Comparison of ENCODE assay signal across 20 mouse cellular contexts in the genomic region with DNA sequence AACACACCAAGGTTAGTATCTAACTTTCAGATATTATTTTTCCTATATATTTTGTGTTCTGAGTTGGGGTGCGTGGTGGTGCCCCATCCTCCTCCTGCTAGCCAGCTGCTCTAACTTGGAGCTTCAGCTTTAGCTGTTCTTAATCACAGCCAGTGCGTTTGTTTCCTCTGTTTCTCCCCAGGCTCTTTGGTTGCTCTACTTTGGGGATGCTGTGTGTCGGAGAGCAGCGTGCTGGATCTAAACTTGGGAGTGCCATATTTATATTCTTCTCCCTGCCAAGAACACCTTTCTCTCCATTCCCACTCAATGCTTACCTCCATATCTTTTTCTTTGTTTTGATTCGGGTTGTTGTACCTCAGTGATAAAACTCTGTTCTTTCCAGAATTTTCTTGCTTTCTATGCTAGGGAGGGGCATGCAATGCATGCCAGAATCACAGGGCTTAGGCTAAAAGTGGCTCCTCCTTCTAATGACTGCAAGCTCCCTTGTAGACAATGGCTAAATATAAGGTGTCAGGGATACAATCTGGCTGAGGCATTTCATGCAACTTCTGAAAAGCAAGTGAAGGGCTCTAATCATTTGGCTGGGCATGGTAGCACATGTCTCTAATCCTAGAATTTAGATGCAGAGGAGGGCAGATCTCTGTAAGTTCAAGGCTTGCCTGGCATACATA.
DNase-seq lines count a peak whose midpoint lies in the region; TF ChIP-seq lines count a peak whose summit lies in the region.
"Had no signal": no experiment of that assay in that cellular context is flagged by ENCODE, and none has a peak within 500 bp of the region (broad histone marks: within the 10 kb centered on the region; RNA-seq: fewer than 3 reads in every experiment).

No protein-coding gene starts in this region.

- no peaks in the 10 kb centered on the region for H3K4me1 ChIP-seq in olfactory bulb, adult 2 months (ENCODE audit: control insufficient read depth, insufficient read depth, low read length)
- H3K4me1 ChIP-seq: embryonic facial prominence, embryonic 10.5 days; embryonic facial prominence, embryonic 12.5 days; forebrain, embryonic 13.5 days had no signal

- 34% methylated on average over 5 of the region's 5 CpGs for WGBS in olfactory bulb, adult 2 months

- peak overlapping the region; percentile 53; the same call in 1 of the 2 replicates for H3K27ac ChIP-seq in olfactory bulb, adult 2 months (ENCODE audit: insufficient read depth, low read depth, low read length)
- H3K27ac ChIP-seq: embryonic facial prominence, embryonic 10.5 days; embryonic facial prominence, embryonic 12.5 days; forebrain, embryonic 13.5 days; forebrain, embryonic 15.5 days had no signal

- H3K4me3 ChIP-seq in olfactory bulb, adult 2 months (ENCODE audit: insufficient read depth, low read depth, low read length) = no peak overlapping the region
- H3K4me3 ChIP-seq: embryonic facial prominence, embryonic 10.5 days; embryonic facial prominence, embryonic 12.5 days; forebrain, embryonic 13.5 days; forebrain, embryonic 15.5 days had no signal

- no peak for TF ChIP-seq POLR2A in olfactory bulb, adult 2 months (IDR thresholded peaks at IDR 0.05; ENCODE audit: insufficient read depth, low read depth, low read length)

- TF ChIP-seq CTCF in olfactory bulb, adult 2 months (IDR thresholded peaks at IDR 0.05; ENCODE audit: insufficient read depth, low read depth, low read length) = no peak

- DNase-seq in heart, adult 11 months = peak; percentile 40
- no peak for DNase-seq in heart, adult 18-20 months
- DNase-seq in right cerebral cortex, adult 18-20 months = peak; percentile 17
- DNase-seq in right cerebral cortex, postnatal 10 days (ENCODE audit: low spot score in 2 of 2) = no peak
- DNase-seq in brain, adult 2 months (ENCODE audit: low read depth, low spot score) = peak; percentile 68
- no peak for DNase-seq in gastrocnemius, adult 8-10 months (ENCODE audit: low spot score in 2 of 2)
- DNase-seq in layer of hippocampus, adult 18-20 months (ENCODE audit: low spot score in 2 of 2) = no peak
- DNase-seq: adrenal gland, adult 2 months; adrenal gland, postnatal 10 days; adrenal gland, postnatal 25 days; cerebellum, adult 11-12 months; cerebellum, adult 2 months; cerebellum, adult 9-10 months; cerebellum, postnatal 10 days; cerebellum, postnatal 25 days had no signal

Comparison
In these comparisons a context has a peak if more than half of its experiments do, and no peak if none do; other contexts are left out.
1. DNase-seq: peak in heart, adult 11 months (single experiment), right cerebral cortex, adult 18-20 months (single experiment) and brain, adult 2 months (single experiment); none in heart, adult 18-20 months (0 of 2), right cerebral cortex, postnatal 10 days (0 of 2), gastrocnemius, adult 8-10 months (0 of 2) and layer of hippocampus, adult 18-20 months (0 of 2).